Mouse (Mus musculus) hindlimb bud, embryonic 11.5 days (tissue): ENCODE measurements around the gene Tmc2.

Experiments
- DNase-seq: peaks from one replicate; pipeline ENCODE4 v3.0.0-alpha.2; 2012; ENCODE audit warnings: low read depth, low spot score; ENCODE audit errors: extremely low spot score

Gene Tmc2

DNA sequence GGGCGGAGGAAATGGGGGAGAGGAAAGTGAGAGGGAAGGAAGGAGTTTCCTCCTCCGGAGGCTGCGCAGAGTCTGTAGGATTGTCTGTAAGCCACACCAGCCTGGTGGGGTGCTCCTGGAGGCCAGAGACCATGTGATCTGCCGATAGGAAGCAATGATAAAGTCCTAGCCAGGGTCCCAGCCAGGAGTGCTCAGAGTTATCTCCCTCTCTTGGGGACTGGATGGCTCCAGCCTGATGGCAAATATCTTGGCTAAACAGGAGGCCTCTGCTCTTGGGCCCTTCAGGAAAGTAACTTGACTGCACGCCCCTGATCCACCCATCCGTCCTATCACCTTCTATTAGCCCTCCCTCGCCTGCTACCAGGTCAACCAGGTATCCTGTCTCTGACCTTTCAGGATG is 53.2 kb downstream of the Tmc2 start:
- DNase-seq: no peak

DNA sequence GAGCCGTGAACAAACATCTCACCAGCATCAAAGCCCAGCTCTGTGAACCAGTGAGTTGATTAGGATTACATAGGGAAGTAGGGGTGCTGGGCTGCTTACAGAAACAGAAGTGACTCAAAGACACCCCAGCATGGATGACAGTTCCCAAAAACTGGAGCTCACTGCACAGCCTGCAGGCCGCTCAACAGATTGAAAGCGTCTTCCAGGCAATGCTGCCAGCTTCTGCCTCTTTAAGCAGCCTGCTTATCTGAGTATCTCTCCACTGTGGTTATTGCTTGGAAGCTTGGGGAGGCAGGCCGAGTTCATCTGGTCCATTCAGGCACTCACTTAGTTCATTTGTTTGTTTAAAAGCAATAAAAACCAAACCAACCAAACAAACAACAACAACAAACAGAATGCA is 61.8 kb downstream of the Tmc2 start:
- no peak for DNase-seq

DNA sequence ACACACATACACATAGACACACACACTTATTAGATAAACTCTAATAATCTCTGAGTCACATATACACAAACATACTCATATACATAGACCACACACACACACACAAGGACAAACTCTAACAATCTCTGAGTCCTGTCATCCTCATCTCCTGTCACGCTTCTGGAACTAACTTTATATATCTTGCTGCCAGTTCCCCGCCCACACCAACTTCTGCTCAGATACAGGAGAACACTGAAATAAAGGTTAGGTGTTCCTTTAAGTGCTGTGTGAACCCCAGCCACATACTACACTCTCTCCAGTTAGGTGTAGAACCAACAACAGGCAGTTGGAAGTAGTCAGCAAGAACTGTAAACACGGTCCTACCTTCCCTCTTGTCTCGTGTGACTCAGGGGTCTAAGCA is 65.8 kb downstream of the Tmc2 start:
- DNase-seq: no peak

DNA sequence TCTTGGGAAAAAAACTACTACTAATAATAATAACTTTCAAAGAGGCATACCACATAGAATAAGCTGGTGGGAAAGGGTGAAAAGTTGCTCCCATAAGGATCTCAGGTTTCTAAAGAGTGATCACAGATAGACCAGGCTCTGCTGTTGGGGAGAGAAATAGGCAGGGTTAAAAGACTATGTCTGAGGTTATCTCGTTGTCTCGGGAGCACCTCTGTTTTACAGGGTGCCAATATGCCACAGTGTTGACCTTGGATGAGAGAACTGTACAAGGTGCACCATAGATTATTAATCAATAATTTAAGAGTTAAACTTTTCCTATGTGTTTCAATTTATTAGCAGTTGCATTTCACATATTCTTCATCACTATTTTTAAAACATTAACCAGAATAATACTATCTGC is 66.9 kb downstream of the Tmc2 start:
- no peak for DNase-seq

DNA sequence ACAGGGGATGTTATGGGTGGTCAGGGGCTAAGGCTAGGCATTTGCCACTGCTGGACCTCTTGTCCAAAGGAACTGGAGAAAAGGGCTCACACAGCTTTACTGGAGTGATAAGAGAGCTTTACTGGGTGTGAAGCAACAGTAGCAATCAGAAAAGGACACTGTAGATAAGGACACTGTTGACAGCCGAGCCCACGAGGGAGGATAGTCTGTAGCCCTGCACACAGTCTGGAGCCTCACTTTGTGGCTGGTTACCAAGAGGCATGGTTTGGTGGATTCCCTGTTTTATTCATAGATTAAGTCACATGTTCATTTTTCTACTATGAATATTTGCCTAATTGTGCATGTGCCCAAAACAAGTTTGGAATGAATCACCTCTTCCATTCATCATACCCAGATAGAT is 67.4 kb downstream of the Tmc2 start:
- no peak for DNase-seq

DNA sequence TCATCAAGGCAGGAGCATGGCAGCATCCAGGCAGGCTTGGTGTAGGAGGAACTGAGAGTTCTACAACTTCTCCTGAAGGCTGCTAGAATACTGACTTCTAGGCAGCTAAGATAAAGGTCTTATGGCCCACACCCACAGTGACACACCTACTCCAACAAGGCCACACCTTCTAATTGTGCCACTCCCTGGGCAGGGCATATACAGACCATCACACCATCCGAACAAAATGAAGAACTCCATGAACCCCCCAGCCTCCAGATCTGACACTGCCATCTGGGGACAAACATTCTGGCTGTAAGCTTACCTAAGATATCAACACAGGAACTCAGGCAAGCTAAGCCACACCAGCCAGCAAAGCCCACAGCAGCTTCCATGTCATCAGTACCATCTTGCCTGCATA is 70.5 kb downstream of the Tmc2 start:
- no peak for DNase-seq

DNA sequence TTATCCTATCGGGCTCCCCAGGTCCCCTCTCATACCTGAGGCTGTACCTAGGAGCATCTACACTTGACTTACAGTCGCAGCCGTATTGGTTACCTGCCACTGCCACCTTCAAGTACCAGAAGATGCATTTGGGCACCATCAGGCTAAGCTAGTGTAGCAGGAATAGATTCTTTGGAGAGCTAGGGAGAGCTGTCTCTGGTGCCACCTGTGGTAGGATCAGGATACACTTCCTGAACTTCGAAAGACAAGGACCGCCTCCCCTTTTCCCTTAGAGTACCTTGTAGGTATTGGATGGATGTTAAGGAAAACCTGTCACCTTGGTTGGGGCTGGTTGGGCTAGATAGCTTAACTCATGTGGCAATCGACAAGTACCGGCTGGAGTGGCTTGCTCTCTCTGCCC is 73.1 kb downstream of the Tmc2 start:
- no peak for DNase-seq

DNA sequence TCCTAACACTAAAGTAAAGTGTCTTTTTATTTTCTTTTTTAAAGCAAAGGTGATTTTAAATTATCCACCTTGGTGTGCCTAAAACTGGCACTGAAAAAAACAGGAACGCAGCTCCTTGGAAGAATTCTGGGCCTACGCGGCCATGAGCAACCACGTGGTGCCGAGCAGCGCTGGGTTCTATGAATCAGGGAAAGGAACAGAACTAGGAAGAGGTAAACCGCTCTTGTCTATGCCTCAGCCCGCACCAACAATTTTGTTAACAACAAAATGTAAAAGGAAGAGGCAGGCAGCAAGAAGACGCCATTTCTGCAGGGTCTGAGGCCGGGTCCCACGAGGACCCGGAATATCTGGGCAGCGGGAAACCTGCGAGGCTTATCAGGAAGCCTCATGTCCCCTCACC is 78.7 kb downstream of the Tmc2 start:
- no peak for DNase-seq

DNA sequence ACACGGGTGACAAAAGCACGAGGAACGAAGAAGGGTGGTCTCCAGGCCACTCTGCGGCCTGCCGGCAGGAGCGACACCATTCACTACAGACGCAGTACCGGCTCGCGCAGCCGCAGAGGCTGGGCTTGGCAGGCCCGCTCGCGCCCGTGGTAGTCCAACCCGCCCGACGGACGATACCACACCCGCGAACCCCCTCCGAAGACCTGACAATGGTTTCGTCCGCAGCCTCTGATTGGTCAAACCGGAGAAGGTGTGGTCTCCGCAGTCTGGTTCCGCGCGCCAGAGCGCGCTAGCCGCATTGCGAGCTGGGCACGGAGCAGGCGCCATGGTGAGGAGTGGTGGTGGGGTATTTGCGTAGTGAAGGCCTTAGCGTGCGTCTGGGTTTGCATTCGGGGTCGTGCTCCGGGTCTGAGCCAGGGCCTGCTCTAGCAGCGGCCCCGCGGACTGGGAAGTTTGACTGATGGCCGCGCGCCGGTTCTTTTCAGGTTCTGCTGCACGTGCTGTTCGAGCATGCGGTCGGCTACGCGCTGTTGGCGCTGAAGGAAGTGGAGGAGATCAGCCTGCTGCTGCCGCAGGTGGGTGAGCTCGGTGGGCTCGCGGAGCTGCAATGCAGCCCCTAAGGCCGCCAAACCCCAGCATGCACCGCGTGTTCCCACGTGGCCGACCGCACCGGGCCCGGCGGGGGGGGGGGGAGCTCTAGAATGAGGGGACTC is 79.3 kb downstream of the Tmc2 start, which contains the start of gene Nop56:
Nop56 (plus strand) TSS at position 282 of the 713 bp plus-strand sequence.
- peak; percentile 96 for DNase-seq

DNA sequence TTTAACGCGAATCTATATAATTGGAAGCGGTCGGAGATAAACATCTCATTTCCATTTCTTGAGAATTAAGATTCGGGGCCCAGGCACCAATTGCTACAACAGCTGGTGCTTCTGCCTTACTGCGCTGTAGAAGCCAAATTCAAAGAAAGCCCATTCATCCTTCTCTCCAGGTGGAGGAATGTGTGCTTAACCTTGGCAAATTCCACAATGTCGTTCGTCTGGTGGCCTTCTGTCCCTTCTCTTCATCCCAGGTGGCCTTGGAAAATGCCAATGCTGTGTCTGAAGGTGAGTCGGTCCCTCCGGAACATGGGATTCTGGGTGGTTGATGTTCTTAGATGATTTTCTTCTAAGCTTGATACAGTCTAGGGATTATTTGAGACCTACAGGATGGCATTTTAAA is 79.9 kb downstream of the Tmc2 start:
- no peak for DNase-seq

DNA sequence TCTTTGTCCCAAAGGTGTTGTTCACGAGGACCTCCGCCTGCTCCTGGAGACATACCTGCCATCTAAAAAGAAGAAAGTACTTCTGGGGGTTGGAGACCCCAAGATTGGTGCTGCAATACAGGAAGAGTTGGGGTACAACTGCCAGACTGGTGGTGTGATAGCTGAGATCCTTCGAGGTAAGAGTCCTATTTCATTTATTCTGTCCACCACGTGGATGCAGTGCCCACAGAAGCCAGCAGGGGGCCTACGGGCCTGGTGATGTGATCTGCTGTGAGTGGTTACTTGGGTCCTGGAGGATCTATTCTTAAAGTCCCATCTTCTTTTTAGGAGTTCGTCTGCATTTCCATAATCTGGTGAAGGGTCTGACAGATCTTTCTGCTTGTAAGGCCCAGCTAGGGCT is 80.7 kb downstream of the Tmc2 start:
- DNase-seq: no peak

DNA sequence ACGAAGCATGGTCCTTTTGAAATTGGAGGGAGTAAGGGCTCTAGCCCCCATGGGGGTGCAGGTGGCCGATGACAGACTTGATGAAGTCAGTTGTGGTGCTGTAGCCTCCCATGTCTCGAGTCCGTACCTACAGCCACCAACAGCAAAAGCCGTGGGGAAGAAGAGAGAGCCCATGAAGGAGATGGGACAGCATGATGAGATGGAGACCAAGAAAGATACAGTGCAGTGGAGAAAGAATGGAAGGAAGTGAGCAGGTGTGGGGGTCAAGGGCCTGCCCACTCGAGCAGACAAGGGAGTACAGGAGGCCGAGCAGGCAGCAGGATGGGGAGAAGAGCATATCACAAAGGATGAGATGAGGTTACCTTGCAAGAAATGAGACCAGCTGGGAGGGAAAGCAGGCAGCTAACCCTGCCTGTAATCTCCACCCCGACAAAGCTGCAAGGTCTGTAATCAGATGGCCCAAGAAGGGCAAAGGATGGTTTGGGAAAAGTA is 84.7 kb downstream of the Tmc2 start:
- no peak for DNase-seq

DNA sequence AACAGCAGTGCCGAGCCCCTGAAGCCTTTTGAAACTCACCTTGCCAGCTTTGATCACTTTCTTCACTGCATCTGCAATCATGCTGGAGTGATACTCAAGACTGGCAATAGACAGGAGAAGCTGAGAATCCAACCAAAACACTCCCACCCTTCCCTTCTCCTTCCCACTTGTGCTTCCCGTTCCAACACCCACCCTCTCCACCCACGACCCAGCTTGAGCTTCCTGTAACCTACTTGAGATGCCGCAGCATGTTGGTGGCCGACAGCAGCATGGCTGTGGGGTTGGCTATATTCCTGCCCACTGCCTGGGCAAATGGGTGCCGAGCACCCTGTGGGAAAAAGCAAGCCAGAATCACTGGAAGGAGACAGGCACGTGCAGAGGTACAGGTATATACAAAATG is 85.2 kb downstream of the Tmc2 start:
- DNase-seq: no peak

DNA sequence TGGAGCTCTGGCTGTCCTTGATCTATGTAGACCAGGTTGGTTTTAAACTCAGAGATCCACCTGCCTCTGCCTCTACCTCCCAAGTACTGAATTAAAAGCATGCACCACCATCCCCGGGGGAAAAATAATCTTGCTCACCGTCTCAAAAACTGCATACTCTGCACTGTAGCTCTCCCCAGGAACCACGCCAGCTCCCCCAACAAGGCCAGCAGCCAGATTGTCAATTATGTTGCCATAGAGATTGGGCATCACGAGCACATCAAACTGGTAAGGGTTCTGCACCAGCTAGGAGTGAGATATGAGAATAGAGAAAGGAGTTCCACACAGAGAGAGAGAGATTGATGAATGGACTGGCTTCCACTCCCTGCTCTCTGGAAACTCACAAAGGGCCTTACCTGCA is 85.8 kb downstream of the Tmc2 start:
- DNase-seq: no peak

DNA sequence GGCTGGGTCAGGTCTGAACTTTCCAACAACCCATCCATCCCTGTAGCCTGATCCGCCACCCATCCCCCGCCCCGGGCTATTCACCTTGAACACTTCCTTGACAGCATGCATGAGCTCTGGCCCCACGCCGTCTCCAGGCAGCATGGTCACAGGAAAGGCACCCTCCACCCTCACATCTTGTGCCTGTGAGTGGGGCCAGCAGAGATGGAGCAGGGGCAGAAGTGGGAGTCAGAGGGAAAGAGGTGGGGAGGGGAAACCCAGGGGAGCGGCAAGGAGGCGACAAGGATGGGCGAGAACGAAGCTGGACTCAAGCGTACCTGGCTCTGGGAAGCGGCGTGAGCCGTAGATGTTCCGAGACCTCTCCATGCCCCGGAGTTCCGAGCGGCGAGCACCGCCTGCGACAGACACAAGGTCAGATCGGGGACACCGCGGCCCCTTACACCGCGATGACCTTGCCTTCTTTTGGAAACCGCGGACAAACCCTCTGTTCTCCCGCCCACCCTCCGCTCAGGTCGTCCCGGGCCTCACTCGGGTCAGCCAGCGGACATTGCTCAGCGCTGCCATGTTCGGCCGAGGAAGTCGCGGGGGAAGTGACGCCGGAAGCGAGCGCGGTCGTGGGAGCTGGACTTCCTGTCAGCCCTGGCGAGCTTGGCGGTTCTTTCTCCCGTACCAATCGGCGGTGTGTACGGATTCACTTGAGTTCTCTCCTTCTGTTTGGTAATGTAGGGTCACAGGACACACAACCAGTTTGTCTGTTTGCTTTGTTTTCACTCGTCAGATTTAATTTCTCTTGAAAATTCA is 89.1 kb downstream of the Tmc2 start, which contains the start of gene Idh3b:
Idh3b (minus strand) TSS at position 694 of the 801 bp plus-strand sequence.
- peak; percentile 41 for DNase-seq

DNA sequence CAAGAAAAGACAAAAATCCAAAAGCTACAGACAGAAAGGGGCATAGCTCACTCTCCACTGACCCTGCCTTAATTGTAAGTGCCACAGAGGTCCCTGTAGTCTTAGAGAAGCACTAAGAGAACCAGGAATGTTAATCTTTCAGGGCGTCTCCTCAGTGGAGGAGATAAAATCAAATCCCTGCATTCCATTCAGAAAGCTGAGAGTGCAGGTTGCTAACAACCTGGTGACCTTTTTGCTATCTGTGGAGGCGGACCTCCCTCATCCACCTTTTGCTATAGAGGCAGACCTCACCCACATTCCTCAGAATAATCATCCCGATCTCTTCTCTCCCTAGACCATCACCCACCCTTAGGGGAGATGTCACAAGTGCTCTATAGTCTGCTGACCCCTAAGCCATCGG is 94.1 kb downstream of the Tmc2 start:
- DNase-seq: no peak

DNA sequence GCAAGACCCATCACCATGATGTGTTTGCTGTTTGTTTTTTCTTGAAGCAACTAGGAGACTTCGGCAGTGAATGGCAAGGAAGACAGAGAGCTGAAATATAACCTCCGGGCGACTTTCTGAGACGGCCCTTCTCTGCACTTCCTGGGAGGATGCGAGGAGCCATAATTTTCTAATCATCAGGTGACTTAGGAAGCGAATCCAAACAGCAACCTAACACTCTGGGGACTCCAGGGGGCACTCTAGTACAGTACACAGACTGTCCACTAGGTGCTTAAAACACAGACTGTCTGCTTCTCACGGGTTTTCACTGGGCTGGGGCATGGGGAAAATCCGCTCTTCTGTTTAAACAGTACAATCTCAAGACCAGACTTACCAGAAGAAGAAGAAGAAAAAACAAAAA is 96.4 kb downstream of the Tmc2 start:
- DNase-seq: peak; percentile 69

DNA sequence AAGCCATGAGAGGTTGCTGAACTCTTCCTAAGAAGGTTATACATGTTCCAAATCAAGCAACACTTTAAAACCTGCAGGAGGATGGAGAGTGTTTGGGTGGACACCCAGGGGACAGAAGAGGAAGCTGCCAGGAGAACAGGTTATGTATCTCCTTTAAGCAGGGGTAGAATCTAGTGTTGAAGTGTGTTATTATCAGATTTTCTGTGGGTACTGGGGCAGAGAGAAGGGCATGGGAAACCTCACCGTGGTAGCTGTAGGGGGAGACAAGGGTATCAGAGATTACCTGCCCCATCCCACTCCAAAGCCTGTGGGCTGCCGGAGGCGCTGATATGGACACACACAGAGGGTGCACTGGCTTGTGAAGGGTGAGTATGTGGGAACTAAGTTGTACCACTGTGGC is 98.0 kb downstream of the Tmc2 start:
- no peak for DNase-seq

DNA sequence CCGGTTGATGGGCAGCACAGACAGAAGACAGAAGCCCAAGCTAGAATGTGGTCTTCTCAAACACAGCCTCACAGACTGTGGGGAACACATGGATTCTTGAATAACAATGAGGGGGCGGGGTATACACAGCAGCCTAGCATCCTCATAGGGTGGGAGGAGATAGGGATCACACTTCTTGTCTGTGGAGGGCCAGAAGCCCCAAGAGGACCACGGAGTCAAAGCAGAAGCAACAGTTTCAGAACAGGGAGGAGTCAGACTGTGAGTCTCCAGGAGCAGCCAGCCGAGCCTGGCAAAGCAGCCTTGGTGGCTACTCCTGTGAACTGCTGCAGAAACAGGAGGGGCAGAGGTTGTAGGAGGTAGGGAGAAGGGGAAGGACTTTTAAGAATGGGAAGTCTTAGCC is 98.5 kb downstream of the Tmc2 start:
- DNase-seq: no peak

DNA sequence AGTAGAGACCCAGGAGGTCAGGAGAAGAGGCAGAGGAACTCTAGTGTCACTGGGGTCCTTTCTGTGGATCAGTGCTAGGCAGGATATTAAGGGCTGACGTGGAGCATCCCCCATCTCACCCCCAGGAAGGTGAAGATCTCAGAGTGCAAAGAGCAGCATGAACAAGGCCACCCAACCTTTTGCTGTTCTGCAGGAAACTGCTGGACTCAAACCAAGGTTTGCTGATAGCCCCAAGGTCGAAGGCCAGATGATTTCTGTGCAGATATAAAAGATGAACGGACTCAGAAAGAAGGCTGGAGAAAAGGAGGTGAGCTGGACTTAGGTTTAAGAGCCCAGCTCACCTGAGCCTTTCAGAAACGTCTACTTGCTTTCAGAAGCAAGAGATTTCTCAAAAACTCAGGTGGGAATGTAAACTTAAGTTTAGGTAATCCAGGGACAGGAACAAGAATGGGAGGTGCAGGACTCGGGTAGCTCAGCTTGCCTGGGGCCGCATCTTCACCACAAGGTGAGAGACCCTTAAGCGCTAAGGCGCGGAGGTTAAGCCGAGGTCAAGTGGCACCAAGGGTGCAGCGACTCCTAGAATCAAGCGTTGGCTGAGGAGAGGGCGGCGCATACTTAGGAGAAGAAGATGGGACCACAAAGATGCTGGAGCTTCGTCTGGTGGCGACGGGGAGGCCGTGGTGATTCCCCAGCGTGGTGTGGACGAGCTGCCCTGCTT is 99.4 kb downstream of the Tmc2 start:
- DNase-seq: no peak

DNA sequence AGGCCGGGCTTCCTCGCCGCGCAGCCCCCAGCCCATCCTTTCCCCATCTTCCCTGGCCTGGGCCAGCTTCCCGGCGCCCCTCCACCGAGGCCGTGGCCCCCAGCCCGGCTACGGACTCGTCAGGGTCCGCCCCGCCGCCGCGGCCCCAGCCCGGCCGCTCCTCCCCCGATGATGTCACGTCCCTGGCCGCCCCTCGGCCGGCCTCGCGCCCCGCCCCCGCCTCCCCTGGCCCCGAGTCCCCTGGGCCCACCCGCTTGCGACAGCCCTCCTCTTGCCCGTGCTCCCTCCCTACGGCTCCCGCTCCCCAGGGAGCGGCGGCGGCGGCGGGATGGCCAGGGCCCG is 99.9 kb downstream of the Tmc2 start, which contains the start of gene Ebf4:
Ebf4 (plus strand) TSS at position 234 of the 342 bp plus-strand sequence.
- no peak for DNase-seq
